Mouse (Mus musculus): ENCODE measurements around the gene Prdx1. TPM values are rescaled to one million over a fixed set of nuclear protein-coding genes. Genes with fewer than 3 reads are reported as not detected.
"Not testable (repeated sequence)": the region's sequence is repeated elsewhere in the genome, so short reads cannot be mapped to it uniquely, and the experiment has no call there.

The Prdx1 gene
- polyA plus RNA-seq, 1 experiment from 2014 or later, result 1,472 TPM

GRCm38 (mm10) chr4:116659474-116659873 lies 25.9 kb upstream of the Prdx1 start:
- Histone ChIP-seq H3K27me3 (ENCODE audit: poor library complexity, severe bottlenecking) (no peaks in the 10 kb centered on the region), H3K4me3 (no peak overlapping the region), H3K4me1 (no peaks in the 10 kb centered on the region; the same call in 1 of the 2 replicates), H3K9me3 (no peaks in the 10 kb centered on the region), H3K36me3 (replicated peaks) (no peaks in the 10 kb centered on the region), H3K27ac (no peak overlapping the region)
- WGBS, result 95% methylated on average over 2 of the region's 2 CpGs
- DNase-seq (ENCODE audit: extremely low spot score, low spot score), result no peak

DNA sequence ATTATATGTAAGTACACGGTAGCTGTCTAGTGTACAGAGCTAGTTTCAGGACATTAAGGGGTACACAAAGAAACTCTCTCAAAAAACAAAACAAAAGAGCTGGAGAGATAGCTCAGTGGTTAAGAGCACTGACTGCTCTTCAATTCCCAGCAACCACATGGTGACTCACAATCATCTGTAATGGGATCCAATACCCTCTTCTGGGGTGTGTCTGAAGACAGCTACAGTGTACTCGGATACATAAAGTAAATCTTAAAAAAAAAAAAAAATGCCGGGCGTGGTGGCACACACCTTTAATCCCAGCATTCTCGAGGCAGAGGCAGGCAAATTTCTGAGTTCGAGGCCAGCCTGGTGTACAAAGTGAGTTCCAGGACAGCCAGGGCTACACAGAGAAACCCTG lies 25.4 kb upstream of the Prdx1 start:
- DNase-seq (ENCODE audit: extremely low spot score, low spot score); H3K27me3 ChIP-seq (ENCODE audit: poor library complexity, severe bottlenecking): not testable (repeated sequence)
- 92% methylated on average over 6 of the region's 6 CpGs for WGBS

DNA sequence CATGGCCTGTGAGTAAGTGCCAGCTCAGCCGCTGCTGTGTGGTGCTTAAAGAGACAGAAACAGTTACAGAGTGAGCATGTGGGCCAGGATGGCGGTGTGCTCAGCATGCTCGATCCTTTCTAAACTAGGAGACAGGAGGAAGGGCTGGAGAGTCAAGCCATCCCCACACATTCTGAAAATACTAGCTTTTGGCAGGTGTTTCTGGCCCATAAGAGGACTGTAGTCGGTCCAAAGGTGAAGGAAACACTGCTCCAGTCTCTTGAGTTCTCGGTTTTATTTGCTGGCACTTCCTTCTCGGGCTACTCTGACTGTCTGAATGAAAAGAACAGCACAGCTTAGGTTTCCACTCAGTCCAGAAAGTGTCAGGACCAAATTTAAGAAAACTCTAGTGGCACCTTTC lies 24.5 kb upstream of the Prdx1 start:
- H3K36me3 ChIP-seq (replicated peaks), result no peaks in the 10 kb centered on the region

More for the DNA sequence above, 25.4 kb upstream of the Prdx1 start:
- not testable (repeated sequence) for H3K4me1 ChIP-seq; H3K9me3 ChIP-seq; H3K27ac ChIP-seq; H3K4me3 ChIP-seq; H3K36me3 ChIP-seq (replicated peaks)

GRCm38 (mm10) chr4:116661998-116662397 lies 23.3 kb upstream of the Prdx1 start:
- WGBS, result 90% methylated on average over 1 of the region's 1 CpGs
- no peak overlapping the region for H3K27ac ChIP-seq
- DNase-seq (ENCODE audit: extremely low spot score, low spot score), result no peak
- no peaks in the 10 kb centered on the region for H3K27me3 ChIP-seq (ENCODE audit: poor library complexity, severe bottlenecking)
- H3K4me1 ChIP-seq, result no peaks in the 10 kb centered on the region
- H3K4me3 ChIP-seq, result no peak overlapping the region
- no peaks in the 10 kb centered on the region for H3K36me3 ChIP-seq (replicated peaks)
- H3K9me3 ChIP-seq, result no peaks in the 10 kb centered on the region

More for the DNA sequence above, 24.5 kb upstream of the Prdx1 start:
- no peak overlapping the region for H3K27ac ChIP-seq
- no peak overlapping the region for H3K4me3 ChIP-seq
- no peaks in the 10 kb centered on the region for H3K9me3 ChIP-seq
- WGBS, result 80% methylated on average over 6 of the region's 6 CpGs
- no peaks in the 10 kb centered on the region for H3K27me3 ChIP-seq (ENCODE audit: poor library complexity, severe bottlenecking)
- H3K4me1 ChIP-seq, result no peaks in the 10 kb centered on the region; the same call in 1 of the 2 replicates
- DNase-seq (ENCODE audit: extremely low spot score, low spot score), result no peak

DNA sequence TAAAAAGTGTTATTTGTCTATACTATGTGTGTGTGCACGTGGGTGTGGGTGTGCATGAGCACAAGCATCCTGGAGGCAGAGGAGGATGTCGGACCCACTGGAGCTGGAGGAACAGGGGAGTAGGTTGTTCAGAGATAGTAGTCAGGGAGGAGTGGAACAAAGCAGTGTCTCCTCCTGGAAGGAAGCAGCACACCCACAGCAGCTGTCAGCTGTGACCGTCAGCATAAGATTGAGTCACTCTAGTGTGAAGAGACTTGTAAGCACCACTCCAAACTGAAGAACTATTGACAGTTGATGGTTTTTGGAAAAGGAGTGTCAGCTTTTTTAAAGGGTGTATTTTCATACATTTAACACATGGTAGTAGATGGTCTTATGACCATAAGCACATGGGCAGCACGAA lies 18.7 kb upstream of the Prdx1 start:
- DNase-seq (ENCODE audit: extremely low spot score, low spot score), result no peak
- Histone ChIP-seq H3K27me3 (ENCODE audit: poor library complexity, severe bottlenecking) (no peaks in the 10 kb centered on the region), H3K9me3 (no peaks in the 10 kb centered on the region), H3K4me3 (no peak overlapping the region), H3K36me3 (replicated peaks) (no peaks in the 10 kb centered on the region), H3K27ac (no peak overlapping the region), H3K4me1 (no peaks in the 10 kb centered on the region)
- 82% methylated on average over 4 of the region's 4 CpGs for WGBS

DNA sequence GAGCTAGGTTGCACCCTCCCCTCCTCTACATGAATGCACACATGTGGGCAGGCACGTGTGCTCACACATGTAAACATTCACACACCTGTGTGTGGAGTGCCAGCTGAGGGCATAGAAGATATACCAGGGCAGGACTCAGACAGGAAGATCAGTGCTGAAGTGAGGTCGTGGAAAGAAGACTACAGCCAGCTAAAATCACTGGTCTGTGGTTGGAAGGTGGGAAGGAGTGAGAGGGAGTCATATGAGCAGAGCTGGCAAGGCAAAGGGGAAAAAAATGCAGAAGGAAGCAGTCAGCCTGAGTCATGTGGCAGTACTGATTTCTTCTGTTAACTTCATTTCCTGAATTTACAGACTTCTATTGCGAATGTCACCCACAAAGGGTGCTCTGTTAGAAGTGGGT lies 17.2 kb upstream of the Prdx1 start:
- no peaks in the 10 kb centered on the region for H3K36me3 ChIP-seq (replicated peaks)
- 79% methylated on average over 3 of the region's 3 CpGs for WGBS
- H3K4me3 ChIP-seq, result no peak overlapping the region
- H3K9me3 ChIP-seq, result no peaks in the 10 kb centered on the region
- H3K27me3 ChIP-seq (ENCODE audit: poor library complexity, severe bottlenecking), result no peaks in the 10 kb centered on the region
- no peaks in the 10 kb centered on the region for H3K4me1 ChIP-seq
- H3K27ac ChIP-seq, result no peak overlapping the region
- DNase-seq (ENCODE audit: extremely low spot score, low spot score), result no peak

GRCm38 (mm10) chr4:116669291-116669690 lies 16.1 kb upstream of the Prdx1 start:
- DNase-seq (ENCODE audit: extremely low spot score, low spot score), result no peak
- no peaks in the 10 kb centered on the region for H3K4me1 ChIP-seq
- WGBS, result 58% methylated on average over 2 of the region's 2 CpGs

GRCm38 (mm10) chr4:116672785-116673184 lies 12.6 kb upstream of the Prdx1 start:
- Histone ChIP-seq H3K27ac (no peak overlapping the region), H3K27me3 (ENCODE audit: poor library complexity, severe bottlenecking) (no peaks in the 10 kb centered on the region), H3K36me3 (replicated peaks) (no peaks in the 10 kb centered on the region), H3K4me3 (no peak overlapping the region), H3K9me3 (no peaks in the 10 kb centered on the region), H3K4me1 (no peaks in the 10 kb centered on the region)
- DNase-seq (ENCODE audit: extremely low spot score, low spot score), result no peak
- WGBS, result 80% methylated on average over 2 of the region's 2 CpGs

More at GRCm38 (mm10) chr4:116669291-116669690, 16.1 kb upstream of the Prdx1 start:
- H3K36me3 ChIP-seq (replicated peaks), result no peaks in the 10 kb centered on the region
- no peak overlapping the region for H3K27ac ChIP-seq
- H3K27me3 ChIP-seq (ENCODE audit: poor library complexity, severe bottlenecking), result no peaks in the 10 kb centered on the region
- H3K4me3 ChIP-seq, result no peak overlapping the region
- no peaks in the 10 kb centered on the region for H3K9me3 ChIP-seq

- H3K4me1 ChIP-seq; H3K27me3 ChIP-seq (ENCODE audit: poor library complexity, severe bottlenecking); H3K4me3 ChIP-seq; H3K36me3 ChIP-seq (replicated peaks); H3K27ac ChIP-seq; H3K9me3 ChIP-seq; DNase-seq (ENCODE audit: extremely low spot score, low spot score): not testable (repeated sequence)
- 91% methylated on average over 6 of the region's 6 CpGs for WGBS
These were observed 10.6 kb upstream of the Prdx1 start for GRCm38 (mm10) chr4:116674761-116675160.

DNA sequence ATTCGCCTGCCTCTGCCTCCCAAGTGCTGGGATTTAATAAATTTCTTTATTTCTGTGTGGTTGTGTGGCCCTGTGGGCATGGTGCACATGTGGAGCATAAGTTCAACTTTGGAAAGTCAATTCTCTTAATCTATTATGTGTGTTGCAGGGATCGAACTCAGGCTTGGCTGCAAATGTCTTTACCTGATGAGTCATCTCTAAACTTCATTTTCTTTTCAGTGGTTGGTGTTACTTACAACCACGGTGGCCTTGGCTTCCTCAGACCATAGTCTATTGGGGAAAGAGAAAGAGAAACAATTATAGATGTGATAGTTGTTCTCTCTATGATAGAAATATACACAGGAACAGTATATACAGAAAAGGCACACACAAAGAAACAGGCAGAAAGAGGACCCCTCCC lies 9.3 kb upstream of the Prdx1 start:
- H3K4me1 ChIP-seq, result no peaks in the 10 kb centered on the region
- DNase-seq (ENCODE audit: extremely low spot score, low spot score), result no peak
- 88% methylated on average over 3 of the region's 3 CpGs for WGBS

GRCm38 (mm10) chr4:116677808-116678207 lies 7.5 kb upstream of the Prdx1 start:
- WGBS, result 91% methylated on average over 1 of the region's 1 CpGs
- no peaks in the 10 kb centered on the region for H3K9me3 ChIP-seq
- H3K27me3 ChIP-seq (ENCODE audit: poor library complexity, severe bottlenecking), result no peaks in the 10 kb centered on the region
- no peak overlapping the region for H3K27ac ChIP-seq
- DNase-seq (ENCODE audit: extremely low spot score, low spot score), result no peak
- H3K4me1 ChIP-seq, result no peaks in the 10 kb centered on the region
- no peak overlapping the region for H3K4me3 ChIP-seq
- H3K36me3 ChIP-seq (replicated peaks), result no peaks in the 10 kb centered on the region

More for the DNA sequence above, 9.3 kb upstream of the Prdx1 start:
- H3K4me3 ChIP-seq, result no peak overlapping the region
- no peaks in the 10 kb centered on the region for H3K27me3 ChIP-seq (ENCODE audit: poor library complexity, severe bottlenecking)
- no peaks in the 10 kb centered on the region for H3K9me3 ChIP-seq
- no peak overlapping the region for H3K27ac ChIP-seq
- no peaks in the 10 kb centered on the region for H3K36me3 ChIP-seq (replicated peaks)

DNA sequence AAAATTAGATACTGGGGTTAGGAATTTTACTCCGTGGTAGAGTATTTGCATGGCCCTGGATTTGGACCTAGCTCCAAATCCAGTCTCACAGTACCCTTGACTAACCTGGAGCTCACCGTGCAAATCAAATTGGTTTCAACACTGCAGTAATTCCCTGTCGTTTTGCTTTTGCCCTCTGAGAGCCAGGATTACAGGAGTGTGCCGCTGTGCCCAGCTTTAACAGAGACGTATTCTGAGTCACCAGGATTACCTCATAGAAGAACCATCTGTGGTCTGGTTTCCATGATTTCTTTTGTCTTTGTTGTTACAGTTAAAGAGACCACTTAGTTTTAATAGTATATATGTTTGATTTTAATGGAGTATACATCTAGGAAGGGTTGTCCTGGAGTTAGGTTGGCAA lies 6.2 kb upstream of the Prdx1 start:
- 77% methylated on average over 5 of the region's 5 CpGs for WGBS
- DNase-seq (ENCODE audit: extremely low spot score, low spot score), result no peak
- Histone ChIP-seq H3K27me3 (ENCODE audit: poor library complexity, severe bottlenecking) (no peaks in the 10 kb centered on the region), H3K4me3 (no peak overlapping the region), H3K27ac (no peak overlapping the region), H3K4me1 (no peaks in the 10 kb centered on the region), H3K9me3 (no peaks in the 10 kb centered on the region), H3K36me3 (replicated peaks) (no peaks in the 10 kb centered on the region)

GRCm38 (mm10) chr4:116680521-116680920 lies 4.8 kb upstream of the Prdx1 start:
- H3K4me3 ChIP-seq; H3K27me3 ChIP-seq (ENCODE audit: poor library complexity, severe bottlenecking); H3K9me3 ChIP-seq; H3K4me1 ChIP-seq; H3K36me3 ChIP-seq (replicated peaks); DNase-seq (ENCODE audit: extremely low spot score, low spot score); H3K27ac ChIP-seq: not testable (repeated sequence)
- 88% methylated on average over 4 of the region's 4 CpGs for WGBS

DNA sequence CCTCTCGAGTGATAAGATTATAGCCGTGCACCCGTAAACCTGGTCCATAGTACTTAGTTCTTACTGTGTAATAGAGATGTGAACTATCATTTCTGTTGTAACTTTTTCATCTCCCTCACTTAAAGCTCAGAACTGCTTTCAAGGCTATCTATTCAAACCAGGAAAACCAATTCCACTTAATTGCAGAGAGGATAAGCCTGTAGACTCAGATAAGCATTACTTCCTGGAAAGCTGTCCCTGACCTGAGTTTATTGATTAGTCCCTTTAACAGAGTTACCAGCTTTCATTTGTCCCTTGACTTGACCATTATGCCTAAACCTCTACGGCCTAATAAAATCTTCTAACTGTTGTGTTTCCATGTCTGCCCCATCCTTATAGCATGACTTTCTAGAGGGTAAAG lies 1.4 kb upstream of the Prdx1 start:
- Histone ChIP-seq H3K36me3 (replicated peaks) (peaks cover 19% of the 10 kb centered on the region), H3K9me3 (no peaks in the 10 kb centered on the region), H3K27ac (no peak overlapping the region), H3K27me3 (ENCODE audit: poor library complexity, severe bottlenecking) (no peaks in the 10 kb centered on the region), H3K4me1 (peaks cover 22% of the 10 kb centered on the region), H3K4me3 (no peak overlapping the region)
- 94% methylated on average over 4 of the region's 4 CpGs for WGBS
- DNase-seq (ENCODE audit: extremely low spot score, low spot score), result no peak
